Mouse (Mus musculus): ENCODE results near the gene Serpinb1c. TPM values are rescaled to one million over a fixed set of nuclear protein-coding genes. Genes with fewer than 3 reads are reported as not detected.

The Serpinb1c gene
- total and polyA plus RNA-seq, 3 experiments, result not detected

- peaks cover 3 to 5% of the 10 kb centered on the region in 2 experiments; a peak in 3 of 4 replicates for H3K27me3 ChIP-seq (ENCODE audit: control insufficient read depth in 1 of 2, insufficient read depth in 2 of 2, low read length in 2 of 2)
- TF ChIP-seq ZNF384 (IDR thresholded peaks at IDR 0.05; ENCODE audit: low read depth, low read length), result no peak
- no peak for TF ChIP-seq RAD21 (IDR thresholded peaks at IDR 0.05; ENCODE audit: low read depth, low read length)
- no peak for TF ChIP-seq GATA1 (IDR thresholded peaks at IDR 0.05; ENCODE audit: low read depth, low read length)
- no peak for TF ChIP-seq RCOR1 (IDR thresholded peaks at IDR 0.05; ENCODE audit: low read depth, low read length)
- TF ChIP-seq MAX (IDR thresholded peaks at IDR 0.05; ENCODE audit: low read length), result no peak
- H3K4me3 ChIP-seq (ENCODE audit: control insufficient read depth in 1 of 2, insufficient read depth in 1 of 2, low read depth in 2 of 2, low read length in 2 of 2), result no peak overlapping the region
- no peaks in the 10 kb centered on the region for H3K4me1 ChIP-seq (ENCODE audit: control insufficient read depth in 1 of 2, insufficient read depth in 2 of 2, low read length in 2 of 2)
- peak; percentile 17 for DNase-seq (ENCODE audit: low read depth, low spot score)
- H3K27ac ChIP-seq (ENCODE audit: control insufficient read depth, low read depth, low read length), result no peak overlapping the region
- H3K9me3 ChIP-seq (replicated peaks; ENCODE audit: insufficient read depth, low read length), result no peaks in the 10 kb centered on the region
- no peak overlapping the region for H3K9ac ChIP-seq (ENCODE audit: control insufficient read depth, low read depth, low read length, poor library complexity, severe bottlenecking)
- no peaks in the 10 kb centered on the region for H3K36me3 ChIP-seq (ENCODE audit: control insufficient read depth in 1 of 2, insufficient read depth in 2 of 2, low read length in 2 of 2)
- no peaks in the 10 kb centered on the region for H3K79me2 ChIP-seq (ENCODE audit: control insufficient read depth, insufficient read depth, low read length, poor library complexity)
These were observed 36.8 kb upstream of the Serpinb1c start for GRCm38 (mm10) chr13:32934706-32935381.

- Histone ChIP-seq H3K27ac (ENCODE audit: control insufficient read depth, low read depth, low read length) (no peak overlapping the region), H3K27me3 (ENCODE audit: control insufficient read depth in 1 of 2, insufficient read depth in 2 of 2, low read length in 2 of 2) (peaks cover 5 to 7% of the 10 kb centered on the region in 2 experiments), H3K9me3 (replicated peaks; ENCODE audit: insufficient read depth, low read length) (no peaks in the 10 kb centered on the region), H3K9ac (ENCODE audit: control insufficient read depth, low read depth, low read length, poor library complexity, severe bottlenecking) (no peak overlapping the region), H3K36me3 (ENCODE audit: control insufficient read depth in 1 of 2, insufficient read depth in 2 of 2, low read length in 2 of 2) (no peaks in the 10 kb centered on the region), H3K79me2 (ENCODE audit: control insufficient read depth, insufficient read depth, low read length, poor library complexity) (no peaks in the 10 kb centered on the region), H3K4me3 (ENCODE audit: control insufficient read depth in 1 of 2, insufficient read depth in 1 of 2, low read depth in 2 of 2, low read length in 2 of 2) (no peak overlapping the region), H3K4me1 (ENCODE audit: control insufficient read depth in 1 of 2, insufficient read depth in 2 of 2, low read length in 2 of 2) (no peaks in the 10 kb centered on the region)
- no peak for DNase-seq (ENCODE audit: low read depth, low spot score)
- TF ChIP-seq RCOR1 (IDR thresholded peaks at IDR 0.05; ENCODE audit: low read depth, low read length) (no peak), RAD21 (IDR thresholded peaks at IDR 0.05; ENCODE audit: low read depth, low read length) (no peak), NELFE (IDR thresholded peaks at IDR 0.05; ENCODE audit: low read depth, low read length) (no peak), JUND (IDR thresholded peaks at IDR 0.05; ENCODE audit: low read depth, low read length) (no peak), E2F4 (IDR thresholded peaks at IDR 0.05; ENCODE audit: borderline replicate concordance, low read depth, low read length) (no peak), MEF2A (IDR thresholded peaks at IDR 0.05; ENCODE audit: extremely low read depth, insufficient replicate concordance, low read depth, low read length, poor library complexity, severe bottlenecking) (no peak), TBP (IDR thresholded peaks at IDR 0.05; ENCODE audit: low read depth, low read length) (no peak), MYB (IDR thresholded peaks at IDR 0.05; ENCODE audit: low read depth, low read length) (no peak), MXI1 (IDR thresholded peaks at IDR 0.05; ENCODE audit: low read depth, low read length) (no peak), ZKSCAN1 (IDR thresholded peaks at IDR 0.05; ENCODE audit: low read depth, low read length) (no peak), SMC3 (IDR thresholded peaks at IDR 0.05; ENCODE audit: low read depth, low read length) (no peak), CHD1 (IDR thresholded peaks at IDR 0.05; ENCODE audit: low read depth, low read length) (no peak), HCFC1 (IDR thresholded peaks at IDR 0.05; ENCODE audit: low read depth, low read length) (no peak), CHD2 (IDR thresholded peaks at IDR 0.05; ENCODE audit: low read length) (no peak), EP300 (IDR thresholded peaks at IDR 0.05; ENCODE audit: low read depth in 1 of 2, low read length in 2 of 2) (no peak), USF2 (IDR thresholded peaks at IDR 0.05; ENCODE audit: borderline replicate concordance in 1 of 2, insufficient read depth in 1 of 2, low read depth in 1 of 2, low read length in 2 of 2) (no peak), USF1 (IDR thresholded peaks at IDR 0.05; ENCODE audit: low read depth, low read length) (no peak), GATA1 (IDR thresholded peaks at IDR 0.05; ENCODE audit: low read depth, low read length) (no peak), NRF1 (IDR thresholded peaks at IDR 0.05; ENCODE audit: insufficient read depth, low read depth, low read length, poor library complexity, severe bottlenecking) (no peak), KAT2A (conservative IDR thresholded peaks at IDR 0.05; ENCODE audit: low read depth, low read length) (no peak)
These were observed 31.2 kb upstream of the Serpinb1c start for GRCm38 (mm10) chr13:32929107-32929750.

Measured in MEL (cell line).